Mouse (Mus musculus) inflammation-experienced regulatory T-cells (primary cell): ENCODE measurements around the gene Gpr149. TPM values are rescaled to one million over a fixed set of nuclear protein-coding genes. Genes with fewer than 3 reads are reported as not detected.

Experiments used
- polyA plus RNA-seq, 2 experiments: library from polyadenylated mRNA; unstranded; fragments of 100-300 nt; shearing (Covaris generic); gene quantifications; one replicate each; pipeline ENCODE4 v1.2.1; 2017

The Gpr149 gene
- polyA plus RNA-seq = under 1 TPM in 1 of 2 experiments, not detected in 1; 0.06 TPM

GRCm38 (mm10) chr3:62604973-62605372 is at the start of gene Gpr149:
TSS of gene Gpr149 (minus strand) at chr3:62605140.

GRCm38 (mm10) chr3:62506488-62507205 is 98.3 kb downstream of the Gpr149 start, which contains the start of gene Dhx36:
TSS of gene Dhx36 (minus strand) at chr3:62507004.

Other genes with a start within 250 kb of the Gpr149 start
- 10 to 100 TPM; 39.1 to 39.7 TPM for gene Dhx36, start 98.1 kb downstream of the Gpr149 start, polyA plus RNA-seq